Mouse (Mus musculus) CH12.LX (cell line): ENCODE results near the gene Nme3. TPM values are rescaled to one million over a fixed set of nuclear protein-coding genes. Genes with fewer than 3 reads are reported as not detected.
A peak's percentile ranks its signal among the peaks of the same experiment; 100 is the strongest.

ENCODE experiments used
- DNase-seq: peaks from one replicate; pipeline ENCODE4 v3.0.0-alpha.2; 2013; ENCODE audit errors: extremely low read depth
- H3K27ac ChIP-seq: 2 replicates; pipeline ENCODE4 v1.5.1; 2012; ENCODE audit warnings: low read depth, mild to moderate bottlenecking, control low read depth, moderate library complexity; ENCODE audit not compliant: insufficient read depth
- H3K27me3 ChIP-seq: replicated peaks from 2 replicates; pipeline ENCODE3; 2012; ENCODE audit warnings: inconsistent platforms
- H3K36me3 ChIP-seq, 2 experiments: replicated peaks in 1 of 2; 2 replicates each; pipeline versions ENCODE3 to v1.6.1; 2012; ENCODE audit warnings: inconsistent platforms in 1 of 2, low read length in 1 of 2, mild to moderate bottlenecking in 1 of 2, mixed read lengths in 1 of 2, moderate library complexity in 1 of 2; ENCODE audit not compliant: control insufficient read depth in 1 of 2, insufficient read depth in 1 of 2
- H3K4me1 ChIP-seq, 2 experiments: 2 replicates each; pipeline ENCODE4 v1.6.1; 2012; ENCODE audit warnings: inconsistent platforms in 1 of 2, moderate library complexity in 1 of 2; ENCODE audit not compliant: insufficient read depth in 2 of 2, control insufficient read depth in 1 of 2
- H3K4me2 ChIP-seq: 2 replicates; pipeline ENCODE4 v1.6.1; 2012; ENCODE audit warnings: low read depth, mild to moderate bottlenecking, control low read depth; ENCODE audit not compliant: poor library complexity, insufficient read depth, severe bottlenecking
- H3K4me3 ChIP-seq, 3 experiments: fragments of 150-350 bp in 1 of 3; sonication (generic) in 1 of 3; replicated peaks in 1 of 3; 2 replicates each; pipeline versions ENCODE3 to v1.5.1; 2011 to 2012; ENCODE audit warnings: low read depth in 2 of 3, low read length in 2 of 3, mild to moderate bottlenecking in 2 of 3, moderate library complexity in 2 of 3, control low read depth in 1 of 3, improper control_type of control experiment in 1 of 3, inconsistent platforms in 1 of 3, mixed read lengths in 1 of 3; ENCODE audit not compliant: poor library complexity in 1 of 3
- H3K79me2 ChIP-seq: replicated peaks from 2 replicates; pipeline ENCODE4 v1.6.1; 2012; ENCODE audit warnings: mild to moderate bottlenecking, moderate library complexity; ENCODE audit not compliant: control insufficient read depth, poor library complexity, insufficient read depth, severe bottlenecking; ENCODE audit errors: extremely low read depth
- H3K9ac ChIP-seq: 2 replicates; pipeline ENCODE4 v1.6.1; 2012; ENCODE audit warnings: low read depth, mild to moderate bottlenecking, control low read depth, moderate library complexity; ENCODE audit not compliant: insufficient read depth
- H3K9me3 ChIP-seq: replicated peaks from 2 replicates; pipeline ENCODE3; 2012; ENCODE audit warnings: low read length, inconsistent platforms, mixed read lengths
- CHD1 ChIP-seq: IDR thresholded peaks from 2 replicates; pipeline ENCODE4 v1.6.1; 2012; ENCODE audit warnings: low read depth, low read length, improper control_type of control experiment, inconsistent platforms
- E2F4 ChIP-seq: IDR thresholded peaks from 2 replicates; pipeline ENCODE4 v1.6.1; 2011; ENCODE audit warnings: low read depth, low read length, improper control_type of control experiment; ENCODE audit not compliant: insufficient replicate concordance
- ELF1 ChIP-seq: IDR thresholded peaks from 2 replicates; pipeline ENCODE4 v1.6.1; 2014; ENCODE audit warnings: low read depth, mild to moderate bottlenecking, inconsistent platforms, low read length, improper control_type of control experiment
- GABPA ChIP-seq: IDR thresholded peaks from 2 replicates; pipeline ENCODE4 v1.6.1; 2012; ENCODE audit warnings: low read depth, low read length, improper control_type of control experiment, inconsistent platforms; ENCODE audit not compliant: insufficient replicate concordance
- IRF4 ChIP-seq: IDR thresholded peaks from 2 replicates; pipeline ENCODE4 v1.6.1; 2014; ENCODE audit warnings: low read depth, mild to moderate bottlenecking, inconsistent platforms, low read length, improper control_type of control experiment
- JUN ChIP-seq: IDR thresholded peaks from 2 replicates; pipeline ENCODE4 v1.6.1; 2011; ENCODE audit warnings: low read depth, mild to moderate bottlenecking, low read length, improper control_type of control experiment, moderate library complexity; ENCODE audit not compliant: insufficient read depth
- JUND ChIP-seq: conservative IDR thresholded peaks from 2 replicates; pipeline ENCODE4 v1.6.1; 2011; ENCODE audit warnings: low read depth, low read length, improper control_type of control experiment
- KAT2A ChIP-seq: IDR thresholded peaks from 2 replicates; pipeline ENCODE4 v1.6.1; 2012; ENCODE audit warnings: low read length, improper control_type of control experiment, inconsistent platforms; ENCODE audit not compliant: insufficient replicate concordance
- MAFK ChIP-seq: IDR thresholded peaks from 2 replicates; pipeline ENCODE4 v1.6.1; 2011; ENCODE audit warnings: low read length, improper control_type of control experiment; ENCODE audit not compliant: insufficient replicate concordance
- MAX ChIP-seq: IDR thresholded peaks from 2 replicates; pipeline ENCODE4 v1.6.1; 2011; ENCODE audit warnings: low read length, improper control_type of control experiment
- MXI1 ChIP-seq: IDR thresholded peaks from 2 replicates; pipeline ENCODE4 v1.6.1; 2011; ENCODE audit warnings: mild to moderate bottlenecking, low read depth, low read length, improper control_type of control experiment
- MYC ChIP-seq: IDR thresholded peaks from 2 replicates; pipeline ENCODE4 v1.6.1; 2011; ENCODE audit warnings: low read depth, mild to moderate bottlenecking, improper control_type of control experiment, low read length
- POLR2A ChIP-seq: IDR thresholded peaks from 2 replicates; pipeline ENCODE4 v1.6.1; 2011; ENCODE audit warnings: low read depth, mild to moderate bottlenecking, improper control_type of control experiment, low read length
- RAD21 ChIP-seq: IDR thresholded peaks from 2 replicates; pipeline ENCODE4 v1.6.1; 2011; ENCODE audit warnings: low read depth, mild to moderate bottlenecking, low read length, improper control_type of control experiment, moderate library complexity
- RCOR1 ChIP-seq: conservative IDR thresholded peaks from 2 replicates; pipeline ENCODE4 v1.6.1; 2012; ENCODE audit warnings: low read depth, mild to moderate bottlenecking, inconsistent platforms, low read length, improper control_type of control experiment
- SIN3A ChIP-seq: IDR thresholded peaks from 2 replicates; pipeline ENCODE4 v1.6.1; 2012; ENCODE audit warnings: low read length, improper control_type of control experiment, inconsistent platforms
- TBP ChIP-seq: conservative IDR thresholded peaks from 2 replicates; pipeline ENCODE4 v1.6.1; 2011; ENCODE audit warnings: low read depth, low read length, improper control_type of control experiment
- UBTF ChIP-seq: IDR thresholded peaks from 2 replicates; pipeline ENCODE4 v1.6.1; 2012; ENCODE audit warnings: low read depth, mild to moderate bottlenecking, inconsistent platforms, low read length, improper control_type of control experiment, moderate library complexity
- USF1 ChIP-seq: IDR thresholded peaks from 2 replicates; pipeline ENCODE4 v1.6.1; 2014; ENCODE audit warnings: low read depth, mild to moderate bottlenecking, inconsistent platforms, low read length, improper control_type of control experiment
- USF2 ChIP-seq: conservative IDR thresholded peaks from 2 replicates; pipeline ENCODE4 v1.6.1; 2011; ENCODE audit warnings: low read depth, low read length, improper control_type of control experiment
- ZC3H11A ChIP-seq: IDR thresholded peaks from 2 replicates; pipeline ENCODE4 v1.6.1; 2012; ENCODE audit warnings: low read depth, mild to moderate bottlenecking, inconsistent platforms, low read length, improper control_type of control experiment
- dilution Hi-C: fragments of 300-500 bp; cut with MboI; formaldehyde crosslinking; loops from 2 replicates; pipeline ENCODE4 v1.14.3; 2020; ENCODE audit warnings: low sequenced_read_pairs; ENCODE audit not compliant: extremely low pct_unique_long_range_greater_than_20kb, extremely low pct_ligation_motif_present
- in situ Hi-C: fragments of 300-500 bp; cut with MboI; formaldehyde crosslinking; loops from 3 replicates; pipeline ENCODE4 v1.14.3; 2019; ENCODE audit warnings: low sequenced_read_pairs, low pct_ligation_motif_present, low pct_unique_long_range_greater_than_20kb, mixed read lengths
- polyA plus RNA-seq: library from polyadenylated mRNA; unstranded; fragments of >175 nt; gene quantifications from 2 replicates; pipeline ENCODE4 v1.2.1, GENCODE M21; 2012; ENCODE audit warnings: low read depth; ENCODE audit not compliant: insufficient read length
- total RNA-seq, 2 experiments: library from RNA; depleted of rRNA; stranded (reverse); fragments of 300-350 nt in 1 of 2; fragments of >200 nt in 1 of 2; gene quantifications; 2 replicates each; pipeline ENCODE4 v1.2.3; 2012 to 2014

Gene Nme3
- total and polyA plus RNA-seq, 3 experiments = 11.4 to 16.7 (median 13.8) TPM

DNA sequence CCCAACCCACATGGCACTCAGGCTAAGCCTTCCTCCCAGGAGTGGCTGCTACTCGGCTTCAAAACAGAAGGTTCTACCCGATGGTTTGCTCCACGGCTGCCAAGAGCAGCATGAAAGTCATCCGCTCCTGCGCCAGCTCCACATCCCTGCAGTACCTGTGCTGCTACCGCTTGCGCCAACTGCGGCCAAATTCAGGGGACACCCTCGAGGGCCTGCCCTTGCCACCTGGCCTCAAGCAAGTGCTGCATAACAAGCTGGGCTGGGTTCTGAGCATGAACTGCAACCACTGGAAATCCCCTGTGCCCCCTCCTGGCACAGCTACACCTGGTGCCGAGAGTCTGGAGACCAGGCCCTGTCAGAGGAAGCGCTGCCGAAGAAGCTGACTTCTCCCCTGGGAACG lies 5.0 kb upstream of the Nme3 start:
- peak; percentile 46 for DNase-seq
- dilution Hi-C loops = no loop called here
- Histone ChIP-seq H3K36me3 (peaks cover 41 to 59% of the 10 kb centered on the region in 2 experiments), H3K27ac (no peak overlapping the region), H3K4me2 (no peak overlapping the region), H3K27me3 (no peaks in the 10 kb centered on the region), H3K4me3 (no peak overlapping the region), H3K9me3 (no peaks in the 10 kb centered on the region), H3K4me1 (peaks cover 9 to 74% of the 10 kb centered on the region in 2 experiments), H3K9ac (no peak overlapping the region), H3K79me2 (peaks cover 20% of the 10 kb centered on the region)
- in situ Hi-C loops = no loop called here
- TF ChIP-seq MYC (no peak), USF2 (no peak), JUND (no peak), KAT2A (no peak), GABPA (no peak), ZC3H11A (no peak), RAD21 (no peak)

DNA sequence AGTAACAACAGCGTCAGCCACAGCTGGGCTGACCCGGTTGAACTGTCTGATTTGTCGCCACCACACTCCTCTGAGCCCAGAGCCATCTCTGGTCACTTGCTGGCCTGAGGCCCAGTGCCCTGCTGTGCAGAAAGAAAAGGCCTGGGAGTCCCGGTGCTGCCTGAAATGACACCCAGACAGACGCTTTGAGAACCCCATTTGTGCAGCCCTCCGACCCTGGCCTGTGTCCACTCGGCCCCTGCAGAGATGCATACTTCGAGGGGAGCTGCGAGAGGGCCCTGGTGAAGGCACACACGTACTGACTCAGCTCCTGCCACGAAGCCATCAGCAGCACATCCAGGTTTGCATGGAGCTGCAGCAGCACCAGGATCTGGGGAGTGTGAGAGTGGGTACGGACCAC lies 3.5 kb upstream of the Nme3 start:
- Histone ChIP-seq H3K27ac (no peak overlapping the region), H3K9ac (no peak overlapping the region), H3K4me2 (no peak overlapping the region), H3K79me2 (peaks cover 15% of the 10 kb centered on the region), H3K9me3 (no peaks in the 10 kb centered on the region), H3K4me3 (no peak overlapping the region), H3K36me3 (peaks cover 51 to 71% of the 10 kb centered on the region in 2 experiments), H3K4me1 (peaks cover 14 to 79% of the 10 kb centered on the region in 2 experiments), H3K27me3 (no peaks in the 10 kb centered on the region)
- TF ChIP-seq KAT2A (no peak), JUND (no peak), MXI1 (no peak), CHD1 (no peak), MAFK (no peak), TBP (no peak), MAX (no peak), RCOR1 (no peak), ELF1 (no peak), UBTF (no peak), POLR2A (no peak), E2F4 (no peak), IRF4 (no peak), MYC (no peak), SIN3A (no peak), USF1 (no peak), ZC3H11A (no peak), JUN (no peak)
- in situ Hi-C loops = no loop called here
- dilution Hi-C loops = no loop called here
- no peak for DNase-seq
